Mouse (Mus musculus): ENCODE measurements around the gene Pdlim1.

The Pdlim1 gene

GRCm38 (mm10) chr19:40253768-40254167 lies 17.9 kb downstream of the Pdlim1 start:
- in situ Hi-C loops (cut with MboI; ENCODE audit: low pct_unique_long_range_greater_than_20kb in 1 of 2, low sequenced_read_pairs in 2 of 2, unreplicated experiment in 1 of 2) = no loop called here

GRCm38 (mm10) chr19:40251115-40251514 lies 20.5 kb downstream of the Pdlim1 start:
- in situ Hi-C loops (cut with MboI; ENCODE audit: low pct_unique_long_range_greater_than_20kb in 1 of 2, low sequenced_read_pairs in 2 of 2, unreplicated experiment in 1 of 2) = no loop called here

GRCm38 (mm10) chr19:40249352-40249751 lies 22.3 kb downstream of the Pdlim1 start:
- in situ Hi-C loops (cut with MboI; ENCODE audit: low pct_unique_long_range_greater_than_20kb in 1 of 2, low sequenced_read_pairs in 2 of 2, unreplicated experiment in 1 of 2) = loop anchor here in 1 of 2 experiments (25.0 kb wide), 1 partner anchor 1262 kb away; no protein-coding TSS in a partner anchor

- in situ Hi-C loops (cut with MboI; ENCODE audit: low pct_unique_long_range_greater_than_20kb in 1 of 2, low sequenced_read_pairs in 2 of 2, unreplicated experiment in 1 of 2) = loop anchor here in 1 of 2 experiments (25.0 kb wide), 1 partner anchor 1261 kb away; no protein-coding TSS in a partner anchor
Observed at GRCm38 (mm10) chr19:40248476-40248875, 23.2 kb downstream of the Pdlim1 start.

- in situ Hi-C loops (cut with MboI; ENCODE audit: low pct_unique_long_range_greater_than_20kb in 1 of 2, low sequenced_read_pairs in 2 of 2, unreplicated experiment in 1 of 2) = loop anchor here in 1 of 2 experiments (25.0 kb wide), 1 partner anchor 1260 kb away; no protein-coding TSS in a partner anchor
Observed at GRCm38 (mm10) chr19:40247268-40247666, 24.4 kb downstream of the Pdlim1 start.

- in situ Hi-C loops (cut with MboI; ENCODE audit: low pct_unique_long_range_greater_than_20kb in 1 of 2, low sequenced_read_pairs in 2 of 2, unreplicated experiment in 1 of 2) = loop anchor here in 1 of 2 experiments (25.0 kb wide), 1 partner anchor 1259 kb away; no protein-coding TSS in a partner anchor
Observed at GRCm38 (mm10) chr19:40246646-40247267, 24.9 kb downstream of the Pdlim1 start.

GRCm38 (mm10) chr19:40240838-40241689 lies 30.6 kb downstream of the Pdlim1 start:
- in situ Hi-C loops (cut with MboI; ENCODE audit: low pct_unique_long_range_greater_than_20kb in 1 of 2, low sequenced_read_pairs in 2 of 2, unreplicated experiment in 1 of 2) = loop anchor here in 1 of 2 experiments (25.0 kb wide), 1 partner anchor 1254 kb away; no protein-coding TSS in a partner anchor

- in situ Hi-C loops (cut with MboI; ENCODE audit: low pct_unique_long_range_greater_than_20kb in 1 of 2, low sequenced_read_pairs in 2 of 2, unreplicated experiment in 1 of 2) = loop anchor here in 1 of 2 experiments (25.0 kb wide), 1 partner anchor 1253 kb away; no protein-coding TSS in a partner anchor
Observed at GRCm38 (mm10) chr19:40240360-40240759, 31.3 kb downstream of the Pdlim1 start.

- in situ Hi-C loops (cut with MboI; ENCODE audit: low pct_unique_long_range_greater_than_20kb in 1 of 2, low sequenced_read_pairs in 2 of 2, unreplicated experiment in 1 of 2) = loop anchor here in 1 of 2 experiments (25.0 kb wide), 1 partner anchor 1251 kb away; no protein-coding TSS in a partner anchor
Observed at GRCm38 (mm10) chr19:40238175-40238850, 33.3 kb downstream of the Pdlim1 start.

- in situ Hi-C loops (cut with MboI; ENCODE audit: low pct_unique_long_range_greater_than_20kb in 1 of 2, low sequenced_read_pairs in 2 of 2, unreplicated experiment in 1 of 2) = loop anchor here in 1 of 2 experiments (25.0 kb wide), 1 partner anchor 1245 kb away; no protein-coding TSS in a partner anchor
Observed at GRCm38 (mm10) chr19:40232560-40232959, 39.1 kb downstream of the Pdlim1 start.

GRCm38 (mm10) chr19:40231825-40232541 lies 39.7 kb downstream of the Pdlim1 start:
- in situ Hi-C loops (cut with MboI; ENCODE audit: low pct_unique_long_range_greater_than_20kb in 1 of 2, low sequenced_read_pairs in 2 of 2, unreplicated experiment in 1 of 2) = loop anchor here in 1 of 2 experiments (25.0 kb wide), 1 partner anchor 1245 kb away; no protein-coding TSS in a partner anchor

- in situ Hi-C loops (cut with MboI; ENCODE audit: low pct_unique_long_range_greater_than_20kb in 1 of 2, low sequenced_read_pairs in 2 of 2, unreplicated experiment in 1 of 2) = loop anchor here in 1 of 2 experiments (25.0 kb wide), 1 partner anchor 1244 kb away; no protein-coding TSS in a partner anchor
Observed at GRCm38 (mm10) chr19:40231074-40231738, 40.4 kb downstream of the Pdlim1 start.

GRCm38 (mm10) chr19:40226516-40227151 lies 45.0 kb downstream of the Pdlim1 start:
- in situ Hi-C loops (cut with MboI; ENCODE audit: low pct_unique_long_range_greater_than_20kb in 1 of 2, low sequenced_read_pairs in 2 of 2, unreplicated experiment in 1 of 2) = loop anchor here (10.0 to 25.0 kb wide), 2 partner anchors 1239 to 1242 kb away; no protein-coding TSS in a partner anchor

- in situ Hi-C loops (cut with MboI; ENCODE audit: low pct_unique_long_range_greater_than_20kb in 1 of 2, low sequenced_read_pairs in 2 of 2, unreplicated experiment in 1 of 2) = loop anchor here (10.0 to 25.0 kb wide), 2 partner anchors 1238 to 1241 kb away; no protein-coding TSS in a partner anchor
Observed at GRCm38 (mm10) chr19:40225761-40226110, 45.9 kb downstream of the Pdlim1 start.

GRCm38 (mm10) chr19:40225102-40225760 lies 46.4 kb downstream of the Pdlim1 start:
- in situ Hi-C loops (cut with MboI; ENCODE audit: low pct_unique_long_range_greater_than_20kb in 1 of 2, low sequenced_read_pairs in 2 of 2, unreplicated experiment in 1 of 2) = loop anchor here (10.0 to 25.0 kb wide), 2 partner anchors 1238 to 1240 kb away; no protein-coding TSS in a partner anchor

GRCm38 (mm10) chr19:40222307-40222706 lies 49.3 kb downstream of the Pdlim1 start:
- in situ Hi-C loops (cut with MboI; ENCODE audit: low pct_unique_long_range_greater_than_20kb in 1 of 2, low sequenced_read_pairs in 2 of 2, unreplicated experiment in 1 of 2) = loop anchor here in 1 of 2 experiments (10.0 kb wide), 1 partner anchor 1238 kb away; no protein-coding TSS in a partner anchor

Data from mouse embryonic stem cell (cell line).